Mouse (Mus musculus) gonadal fat pad, adult 2 months (tissue): ENCODE data around the gene 0610010K14Rik. TPM values are rescaled to one million over a fixed set of nuclear protein-coding genes. Genes with fewer than 3 reads are reported as not detected.

Experiments used
- DNase-seq: peaks from one replicate; pipeline ENCODE4 v3.0.0-alpha.2; 2012; ENCODE audit warnings: low read depth
- polyA plus RNA-seq: library from polyadenylated mRNA; depleted of rRNA; stranded (reverse); fragments of >200 nt; gene quantifications from 2 replicates; pipeline ENCODE4 v1.2.3, GENCODE M21; 2012; rRNA removed

Gene 0610010K14Rik
- polyA plus RNA-seq: 61.6 and 71.7 TPM in 2 replicates

DNA sequence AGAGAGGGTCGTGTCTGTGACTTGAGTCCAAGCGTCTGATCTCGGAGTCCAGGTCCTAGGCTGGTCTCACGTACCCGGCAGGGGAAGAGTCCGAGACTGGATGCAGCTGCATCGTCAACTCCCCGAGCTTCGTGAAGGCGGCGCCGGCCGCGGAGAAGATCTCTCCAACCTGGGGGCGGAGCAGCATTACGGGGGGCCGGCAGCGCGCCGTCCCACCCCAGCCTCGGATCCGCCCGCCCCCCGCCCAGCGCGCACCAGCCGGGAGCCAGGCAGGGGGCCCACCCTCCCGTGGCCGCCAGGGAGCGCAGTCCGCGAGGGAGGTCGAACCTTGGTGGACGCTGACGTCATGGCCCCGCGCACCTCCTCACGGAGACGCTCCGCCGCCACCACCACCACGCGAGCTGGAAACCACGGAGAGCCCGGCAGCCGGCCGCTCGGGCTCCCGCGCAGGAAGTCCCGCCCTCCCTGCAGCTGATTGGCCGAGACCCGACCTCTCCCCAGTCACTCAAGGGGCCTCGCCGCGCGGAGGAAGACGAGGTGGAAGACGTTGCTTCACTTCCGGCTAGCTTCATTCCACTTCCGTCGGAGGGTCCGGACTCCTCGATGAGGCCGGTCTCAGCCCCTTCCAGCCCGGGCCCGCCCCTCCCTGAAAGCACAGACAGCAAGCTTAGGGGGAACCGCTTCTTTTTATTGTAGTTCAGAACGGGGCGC lies at the start of gene 0610010K14Rik:
TSS of gene 0610010K14Rik (minus strand) at position 458 of the 711 bp plus-strand sequence.
- no peak for DNase-seq

DNA sequence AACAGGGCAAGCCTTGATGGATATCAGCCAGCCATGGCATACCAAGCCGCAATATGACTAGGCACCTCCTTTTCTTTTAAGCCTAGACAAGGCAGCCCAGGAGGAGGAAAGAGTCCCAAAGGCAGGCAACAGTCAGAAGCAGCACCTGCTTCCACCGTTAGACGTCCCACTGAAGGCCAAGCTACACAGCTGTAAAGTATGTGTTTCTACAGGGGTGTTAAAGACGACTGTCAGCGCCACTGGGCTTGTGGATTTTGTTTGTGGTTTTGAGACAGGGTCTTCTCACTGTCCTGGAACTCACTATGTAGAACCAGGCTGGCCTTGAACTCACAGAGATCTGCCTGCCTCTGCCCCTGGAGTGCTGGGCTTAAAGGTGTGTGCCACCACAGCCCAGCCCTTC lies 48.0 kb upstream of the 0610010K14Rik start:
- no peak for DNase-seq

DNA sequence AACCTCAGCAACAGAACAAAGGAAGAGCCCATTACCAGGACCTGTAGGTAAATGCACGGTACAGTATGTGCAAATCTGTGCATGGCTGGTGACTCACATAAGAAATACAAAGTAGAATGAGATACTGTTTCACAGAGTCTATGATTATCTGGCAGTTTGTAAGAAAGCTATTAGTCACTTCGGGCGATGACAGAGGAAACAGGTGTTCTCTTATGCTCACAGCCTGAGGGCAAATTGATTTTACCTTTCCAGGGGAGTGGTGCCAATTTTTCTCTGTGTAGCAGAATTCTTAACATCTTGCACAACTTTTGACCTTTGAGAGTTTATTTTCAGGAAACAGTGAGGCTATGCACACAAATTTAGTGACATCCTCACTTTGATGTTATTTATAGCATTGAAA lies 47.0 kb upstream of the 0610010K14Rik start:
- DNase-seq: no peak

DNA sequence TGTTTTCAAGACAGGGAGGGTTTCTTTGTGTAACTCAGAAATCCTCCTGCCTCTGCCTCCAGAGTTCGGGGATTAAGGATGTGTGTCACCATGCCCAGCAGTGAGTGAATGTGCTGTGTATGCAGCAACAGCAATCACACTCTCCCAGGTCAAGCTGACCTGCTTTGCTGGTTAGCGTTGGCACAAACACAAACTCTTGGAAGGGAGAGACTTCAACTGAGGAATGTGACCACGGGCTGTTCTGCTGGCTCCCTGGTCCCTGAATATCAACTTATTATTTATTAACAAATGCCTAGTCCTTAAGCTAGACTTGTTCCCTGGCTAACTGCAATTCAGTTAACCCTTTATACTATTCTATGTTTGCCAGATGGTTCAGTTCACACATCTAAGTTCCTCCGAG lies 46.0 kb upstream of the 0610010K14Rik start:
- no peak for DNase-seq

DNA sequence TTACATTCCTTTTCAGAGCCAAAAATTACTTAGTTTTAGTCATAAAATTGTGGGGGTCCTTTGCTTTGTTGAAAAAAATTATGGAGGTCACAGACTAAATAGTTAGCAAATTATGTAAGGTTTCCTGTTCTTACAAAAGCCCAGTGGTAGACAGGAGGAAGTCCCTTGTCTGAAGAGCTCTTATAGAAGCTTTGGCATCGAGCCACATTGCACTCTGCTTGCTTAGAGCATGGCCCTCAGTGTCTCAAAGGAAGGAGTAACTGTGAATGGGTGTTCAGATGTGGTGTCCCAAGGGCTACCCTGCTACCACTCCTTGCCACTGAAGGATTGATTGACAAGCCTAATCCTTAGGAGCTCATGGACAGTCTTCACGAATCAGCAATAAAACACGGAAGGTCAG lies 42.7 kb upstream of the 0610010K14Rik start:
- no peak for DNase-seq

DNA sequence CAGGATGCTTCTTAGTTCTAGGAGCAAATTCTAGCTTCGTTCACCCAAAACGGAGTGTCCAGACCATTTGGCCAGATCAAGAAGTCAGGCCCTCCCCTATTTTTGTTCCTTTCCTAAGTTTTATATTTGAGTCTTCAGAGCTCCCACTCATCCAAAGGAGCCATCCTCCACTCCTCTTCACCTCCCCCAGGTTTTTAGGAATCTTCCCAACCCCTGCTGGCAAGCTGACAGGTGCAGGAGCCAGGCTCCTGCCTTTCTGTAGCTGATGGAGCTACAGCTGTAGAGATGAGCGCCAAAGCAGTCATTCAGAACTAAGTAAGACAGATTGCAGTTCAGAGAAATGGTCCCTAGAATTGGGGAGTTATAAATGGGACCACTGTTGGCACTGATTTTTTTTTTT lies 41.2 kb upstream of the 0610010K14Rik start:
- no peak for DNase-seq

DNA sequence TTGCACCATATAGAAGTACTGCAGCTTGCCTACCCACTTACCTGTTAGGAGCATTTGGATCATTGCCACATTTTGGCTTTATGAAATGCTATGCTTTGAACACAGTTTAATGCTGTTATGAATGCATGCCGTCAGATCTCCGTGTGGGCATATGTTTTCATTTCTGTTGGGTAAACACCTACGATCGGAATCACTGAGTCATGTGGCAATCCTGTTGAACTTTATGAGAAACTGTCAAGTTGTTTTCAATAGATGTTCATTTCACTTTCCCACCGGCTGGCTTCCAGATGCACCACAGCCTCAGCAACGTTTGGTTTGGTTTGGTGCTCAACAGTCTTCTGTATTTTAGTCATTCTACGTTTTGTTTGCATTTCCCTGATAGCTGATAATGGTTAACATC lies 33.9 kb upstream of the 0610010K14Rik start:
- no peak for DNase-seq

DNA sequence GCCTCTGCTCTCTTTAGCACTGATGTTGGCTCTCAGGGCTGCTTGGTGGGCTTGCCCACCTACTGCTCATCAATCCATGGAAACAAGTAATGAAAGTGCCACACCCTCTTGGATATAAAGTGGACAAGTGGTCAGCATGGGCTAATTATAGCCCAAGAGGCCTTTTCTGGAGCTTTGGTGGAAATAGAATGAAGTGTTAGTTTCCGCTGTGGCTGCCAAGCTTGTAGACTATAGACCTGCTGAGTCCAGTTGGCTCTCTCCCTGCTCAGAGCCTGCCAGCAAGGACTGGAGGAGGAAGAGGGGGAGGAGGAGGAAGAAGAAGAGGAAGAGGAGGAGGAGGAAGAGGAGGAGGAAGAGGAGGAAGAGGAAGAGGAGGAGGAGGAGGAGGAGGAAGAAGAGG lies 28.7 kb upstream of the 0610010K14Rik start:
- DNase-seq: no peak

DNA sequence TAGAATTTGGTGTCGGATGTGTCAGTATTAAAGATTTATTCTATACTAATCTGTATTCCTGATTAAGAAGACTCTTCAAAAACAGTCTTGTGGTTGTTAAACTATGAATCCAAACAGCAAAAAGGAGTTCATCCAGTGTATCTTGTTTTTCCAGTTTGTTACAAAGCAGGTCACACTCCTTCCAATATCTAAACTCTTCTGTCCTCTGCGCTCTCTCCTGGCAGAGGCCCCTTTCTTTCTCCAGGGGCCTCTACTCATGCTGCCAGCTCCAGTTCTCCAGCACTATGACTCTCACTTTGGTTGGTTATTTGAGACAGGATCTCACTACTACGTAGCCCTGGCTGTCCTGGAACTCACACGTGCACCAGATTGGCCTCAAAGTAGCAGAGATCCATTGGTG lies 28.1 kb upstream of the 0610010K14Rik start:
- no peak for DNase-seq

DNA sequence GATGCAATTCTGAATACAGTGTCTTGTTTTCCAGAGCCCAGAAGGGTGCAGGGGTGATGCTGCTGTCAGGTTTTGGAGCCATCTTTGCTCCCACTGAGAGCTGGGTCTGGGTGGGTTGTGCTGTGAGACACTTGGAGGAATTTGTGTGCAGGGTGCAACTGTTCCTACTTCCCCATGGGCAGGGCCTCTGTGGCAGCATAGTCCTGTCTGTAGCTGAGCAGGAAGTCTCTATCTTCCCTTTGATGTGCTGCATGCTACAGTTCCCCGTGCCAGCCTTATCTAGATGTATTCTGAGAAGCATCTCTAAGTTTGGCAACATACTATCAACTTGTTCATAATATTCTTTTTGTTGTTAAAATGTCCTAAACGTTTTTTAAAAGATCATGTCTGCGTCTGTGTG lies 27.5 kb upstream of the 0610010K14Rik start:
- no peak for DNase-seq

DNA sequence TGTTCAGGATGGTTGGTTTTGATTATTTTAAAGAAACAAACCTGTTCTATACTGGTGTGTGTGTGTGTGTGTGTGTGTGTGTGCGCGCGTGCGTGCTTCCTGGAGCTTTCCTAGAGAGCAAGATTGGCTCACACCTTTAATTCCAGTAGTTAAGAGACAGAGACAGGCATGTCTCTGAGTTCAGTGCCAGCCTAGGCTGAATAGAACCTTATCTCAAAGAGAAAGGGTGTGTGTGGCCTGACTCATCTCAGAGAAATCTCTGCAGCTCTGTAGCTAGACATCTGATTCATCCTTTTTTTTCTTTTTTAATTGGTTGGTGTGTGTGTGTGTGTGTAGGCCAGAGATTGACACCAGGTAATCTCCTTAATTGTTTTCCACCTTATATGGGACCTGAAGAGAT lies 21.3 kb upstream of the 0610010K14Rik start:
- DNase-seq: no peak

DNA sequence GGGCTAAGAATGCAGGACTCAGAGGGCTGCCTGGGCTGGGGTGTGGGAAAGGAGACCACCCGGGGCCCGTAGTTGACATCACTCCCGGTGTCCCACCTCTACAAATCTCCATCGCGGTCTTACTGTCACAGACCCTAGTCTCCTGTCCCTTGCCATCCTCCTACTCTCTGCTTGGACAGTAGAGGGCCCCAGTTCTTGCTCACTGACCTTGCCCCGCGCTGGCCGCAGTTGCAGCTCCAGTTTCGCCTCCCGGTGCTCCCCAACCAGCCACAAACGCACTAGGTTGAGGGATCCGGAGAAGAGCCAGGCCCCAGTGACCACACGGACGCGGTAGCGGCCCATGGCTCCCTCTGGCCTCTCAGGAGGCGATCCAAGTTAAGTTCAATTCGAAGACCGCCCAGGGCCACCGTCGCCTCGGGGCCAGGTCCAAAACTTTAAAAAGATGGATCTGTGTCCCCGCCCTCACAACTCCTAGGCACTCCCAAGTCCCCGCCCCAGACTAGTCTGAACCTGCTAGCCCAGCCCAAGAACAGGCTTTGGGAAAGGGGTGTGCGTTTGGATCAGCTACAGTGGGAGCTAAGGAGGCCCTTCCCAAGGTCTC lies 17.3 kb upstream of the 0610010K14Rik start, which contains the start of gene Alox12:
TSS of gene Alox12 (minus strand) at position 423 of the 601 bp plus-strand sequence.
- no peak for DNase-seq

DNA sequence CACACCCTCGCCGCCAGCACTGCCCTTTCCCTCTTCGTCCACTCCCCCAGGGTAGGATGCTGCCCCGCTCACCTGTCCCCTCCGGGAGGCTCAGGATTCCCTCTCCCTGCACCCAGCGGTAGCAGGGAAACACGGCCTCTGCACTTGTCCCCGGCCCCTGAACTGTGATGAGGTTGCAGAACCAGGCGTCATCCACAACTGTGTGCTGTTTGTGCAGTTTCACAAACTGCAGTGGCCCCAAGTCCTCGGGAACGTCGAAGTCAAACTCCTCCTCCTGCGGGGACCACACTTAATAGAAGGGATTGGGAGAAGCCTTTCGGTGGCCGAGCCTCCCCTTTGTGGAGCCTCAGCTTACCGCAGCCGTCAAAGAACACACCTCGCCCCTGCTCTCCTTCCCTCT lies 16.6 kb upstream of the 0610010K14Rik start:
- no peak for DNase-seq

DNA sequence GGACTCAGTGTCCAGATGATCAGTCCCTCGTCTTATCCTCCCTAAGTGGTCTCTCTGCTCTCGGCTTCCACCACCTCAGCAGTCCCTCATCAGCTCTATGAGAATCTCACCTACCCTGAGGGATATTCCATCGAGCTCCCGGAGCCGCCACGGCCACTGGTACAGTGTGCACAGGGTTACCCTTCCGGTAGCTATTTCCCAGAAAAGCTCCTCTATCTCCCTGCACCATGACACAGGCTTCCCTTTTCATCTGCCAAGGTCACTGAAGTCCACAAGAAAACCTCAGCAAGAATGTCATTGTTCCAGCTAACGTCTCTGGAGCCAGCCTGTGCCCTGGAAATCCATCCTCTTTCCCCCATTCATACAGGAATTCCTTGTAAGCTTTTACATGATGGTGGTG lies 14.1 kb upstream of the 0610010K14Rik start:
- DNase-seq: no peak

DNA sequence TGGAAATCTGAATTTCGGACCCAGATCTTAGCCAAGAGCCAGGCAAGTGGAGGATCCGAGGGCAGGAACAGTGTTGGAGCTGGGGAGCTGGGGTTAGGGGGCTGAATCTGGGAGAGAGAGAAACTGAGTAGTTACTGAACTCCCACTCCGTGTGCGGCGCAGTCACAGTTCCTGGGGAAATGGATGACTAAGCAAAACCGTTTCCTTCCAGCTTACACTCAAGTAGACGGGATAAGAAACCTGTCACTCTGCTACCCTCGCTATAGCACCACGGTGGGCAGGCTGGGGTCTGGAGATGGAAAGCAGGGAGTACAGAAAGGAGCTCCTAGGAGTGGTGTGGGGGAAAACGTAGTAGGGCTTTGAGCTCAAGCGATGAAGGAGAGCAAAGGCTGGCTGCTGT lies 12.4 kb upstream of the 0610010K14Rik start:
- no peak for DNase-seq

DNA sequence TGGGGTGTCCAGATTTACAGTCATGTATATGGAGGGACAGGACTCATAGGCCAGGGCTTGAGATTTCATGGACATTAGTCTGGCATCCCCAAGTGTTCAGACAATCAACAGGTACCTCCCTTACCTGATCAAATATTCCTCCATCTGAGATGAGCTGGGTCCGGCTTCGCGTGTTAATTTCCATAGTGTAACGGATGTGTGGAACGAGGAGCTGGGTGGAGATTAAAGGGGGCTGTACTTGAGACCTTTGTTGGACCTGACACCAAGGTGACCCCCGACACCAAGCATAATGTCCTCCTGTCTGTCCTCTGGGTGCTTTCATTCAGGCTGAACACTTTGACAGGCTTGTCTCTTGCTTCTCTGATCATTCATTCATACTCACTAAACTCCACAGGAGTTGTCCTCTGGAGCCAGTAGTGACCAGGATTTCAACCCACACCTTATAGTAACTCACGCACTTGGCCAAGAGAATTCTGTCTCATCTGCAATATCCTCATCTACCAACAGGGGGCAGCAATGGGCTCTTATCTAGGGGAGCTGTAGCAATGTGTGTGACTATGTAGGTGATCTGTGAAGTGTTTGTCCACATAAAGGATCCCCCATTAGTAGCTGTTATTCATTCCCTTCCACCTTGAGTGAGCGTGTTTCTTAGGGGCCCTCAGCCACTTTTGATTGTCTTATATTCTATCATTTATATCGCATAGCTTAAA lies 9.6 kb upstream of the 0610010K14Rik start:
- no peak for DNase-seq

DNA sequence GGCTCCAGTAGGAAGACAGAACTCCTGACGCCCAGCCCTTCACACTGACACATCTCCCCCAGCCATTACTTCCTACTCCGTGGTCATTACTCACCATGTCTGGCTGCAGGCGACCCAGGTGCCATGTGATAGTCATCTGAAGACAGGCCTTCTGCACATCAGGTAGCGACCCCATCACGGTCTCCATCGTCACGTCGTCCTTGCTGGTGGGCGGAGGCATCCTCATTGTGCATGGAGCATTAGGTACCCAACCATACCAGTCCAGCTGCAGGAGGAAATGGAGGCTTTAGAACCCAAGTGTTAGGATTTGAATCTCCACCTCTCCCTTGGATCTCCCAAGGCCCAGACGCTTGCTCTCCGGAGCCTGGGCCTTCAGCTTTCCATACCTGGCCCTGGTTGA lies 4.9 kb upstream of the 0610010K14Rik start:
- no peak for DNase-seq

DNA sequence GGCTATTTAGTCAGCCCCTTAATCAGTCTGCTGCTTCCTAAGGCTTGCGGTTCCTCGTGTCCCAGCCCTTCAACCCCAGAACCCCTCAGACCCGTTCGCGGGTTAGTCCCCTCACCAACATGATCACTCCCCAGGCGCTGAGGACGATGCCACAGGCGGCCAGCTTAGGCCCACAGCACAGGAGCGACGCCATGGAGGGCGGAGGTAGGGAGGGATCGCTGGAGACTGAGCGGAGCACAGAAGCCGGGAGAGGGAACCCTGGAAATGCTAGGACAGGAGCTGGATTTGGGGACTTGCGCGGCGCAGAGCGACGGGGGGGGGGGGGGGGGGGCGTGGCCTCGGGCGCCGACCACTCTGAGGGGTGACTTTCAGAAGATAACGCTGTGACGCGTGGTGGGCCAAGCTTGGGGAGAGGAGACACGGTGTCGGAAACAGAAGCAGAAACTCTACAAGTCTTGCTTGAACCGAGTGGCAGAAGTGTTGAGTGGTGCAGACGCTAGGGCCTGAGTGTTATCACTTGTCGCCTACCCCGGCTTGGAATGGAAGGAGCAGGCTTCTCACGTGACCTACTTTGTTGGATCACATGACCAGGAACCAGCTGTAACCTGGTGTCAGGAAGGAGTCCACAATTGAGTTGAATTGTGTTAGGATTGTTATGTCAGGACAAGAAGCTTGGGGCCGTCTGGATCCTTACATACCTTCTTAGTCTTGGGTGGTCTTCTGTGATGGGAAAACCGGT lies 2.0 kb upstream of the 0610010K14Rik start, which contains the start of the genes Gm21988 and Rnasek:
TSS of gene Gm21988 (minus strand) at position 290 of the 739 bp plus-strand sequence.
TSS of gene Rnasek (minus strand) at position 302 of the 739 bp plus-strand sequence.
- DNase-seq: no peak

DNA sequence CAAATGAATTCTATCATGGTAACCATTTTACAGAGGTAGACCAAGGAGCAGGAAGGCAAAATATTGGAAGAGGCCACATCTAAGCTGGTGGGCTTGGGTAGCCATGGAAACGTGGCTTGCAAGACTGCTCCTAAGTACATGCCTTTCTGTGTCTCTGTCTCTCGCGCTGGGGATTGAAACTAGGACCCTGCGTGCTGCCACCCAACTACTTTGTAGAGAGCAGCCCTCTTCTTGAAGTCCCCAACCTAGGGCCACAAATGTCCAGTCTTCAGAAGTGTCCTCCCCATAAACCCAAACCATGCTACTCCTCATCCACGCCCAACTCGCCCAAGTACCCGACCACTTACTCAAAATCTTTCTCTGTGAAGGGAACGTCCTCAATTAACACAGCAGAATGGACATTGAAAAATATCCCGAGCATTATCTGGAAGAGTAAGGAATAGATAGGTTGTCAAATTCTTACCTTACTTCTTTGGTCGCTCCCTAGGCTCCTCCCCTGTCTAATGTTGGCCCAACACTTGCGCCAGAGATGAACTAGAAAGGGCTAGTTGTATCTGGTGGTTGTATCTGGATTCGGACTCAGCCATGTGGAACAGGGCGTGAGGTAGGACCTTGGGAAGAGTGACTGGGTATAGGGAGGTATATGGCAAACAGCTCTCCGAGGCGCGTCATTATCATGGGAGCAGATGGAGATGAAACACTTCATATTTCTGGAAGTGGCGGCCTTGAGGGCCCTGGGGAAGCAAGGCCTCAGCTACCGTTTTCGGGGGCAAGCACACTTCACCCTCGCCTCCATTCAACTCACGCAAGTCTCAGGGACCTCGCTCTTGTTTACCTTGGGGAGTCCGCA lies 1.1 kb upstream of the 0610010K14Rik start:
- DNase-seq: no peak

DNA sequence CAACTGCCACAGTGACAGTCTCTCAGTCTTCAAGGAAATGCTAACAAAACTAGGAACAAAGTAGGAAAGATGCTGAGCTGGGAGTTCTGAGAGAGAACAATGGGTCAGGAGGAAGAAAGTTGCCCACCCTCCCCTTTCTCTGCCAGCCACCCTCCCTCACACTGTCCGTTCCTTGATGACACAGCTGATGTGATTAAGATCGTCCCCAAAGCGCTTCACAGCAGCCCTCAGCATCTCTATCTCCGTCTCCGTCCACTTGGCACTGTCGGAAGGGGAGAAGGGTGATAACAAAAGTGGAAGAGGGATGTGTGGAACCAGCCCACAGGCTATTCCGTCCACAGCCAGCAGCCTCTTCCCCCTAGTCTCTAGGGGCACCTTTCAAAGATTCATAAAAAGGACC lies 997 bp downstream of the 0610010K14Rik start:
- no peak for DNase-seq

DNA sequence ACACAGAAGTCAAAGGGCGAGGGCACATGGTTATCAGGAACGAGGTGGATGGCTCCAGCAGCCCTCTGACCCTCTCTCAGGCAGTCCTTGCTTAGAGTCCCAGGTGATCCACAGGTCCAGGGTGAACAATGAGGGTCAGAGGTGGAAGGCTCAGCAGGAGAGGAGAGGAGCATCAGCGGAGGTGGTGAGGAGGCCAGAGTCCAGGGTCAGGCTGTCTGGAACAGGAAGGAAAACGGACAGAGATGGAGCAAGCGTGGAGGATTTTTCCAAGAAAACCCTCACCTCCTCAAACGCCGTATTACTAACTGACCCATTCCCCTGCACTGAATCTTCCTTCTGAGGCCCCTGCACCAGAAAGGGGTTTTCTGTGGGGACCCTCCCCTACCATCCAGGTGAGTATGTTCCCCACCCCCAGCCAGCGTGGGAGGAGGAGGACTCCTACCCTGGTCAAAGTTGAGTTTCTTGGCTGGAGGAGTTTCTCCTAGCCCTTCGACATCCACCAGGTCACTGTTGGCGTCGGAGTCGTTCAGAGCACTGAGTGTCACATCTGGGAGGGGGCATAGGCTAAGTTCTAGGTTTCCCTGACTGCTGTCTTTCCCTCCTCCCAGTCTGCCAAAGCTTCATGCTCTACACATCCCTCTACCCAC lies 2.3 kb downstream of the 0610010K14Rik start:
- no peak for DNase-seq
